Mouse (Mus musculus): ENCODE data around the gene Arl13a.

DNA sequence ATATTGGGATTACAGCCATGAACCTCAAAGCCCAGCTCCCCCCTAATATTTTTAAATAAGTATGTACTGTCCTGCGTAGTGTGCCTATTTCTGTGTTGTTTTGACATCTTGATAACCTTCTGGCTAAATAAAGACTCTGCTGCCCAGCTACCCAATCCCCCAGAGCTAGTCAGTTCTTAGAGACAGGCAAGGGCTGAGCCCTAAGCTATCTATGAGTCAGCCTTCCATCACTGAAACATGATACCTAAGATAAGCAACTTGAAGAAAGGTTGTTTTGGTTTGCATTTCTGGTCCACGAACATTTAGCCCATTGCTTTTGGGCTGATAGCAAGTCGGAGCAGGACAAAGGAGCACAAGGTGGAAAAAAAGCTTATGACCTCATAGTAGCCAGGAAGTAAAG lies 33.3 kb downstream of the Arl13a start:
- TF ChIP-seq CTCF (IDR thresholded peaks at IDR 0.05; ENCODE audit: control insufficient read depth, insufficient read depth, insufficient read length) (no peak), USF1 (IDR thresholded peaks at IDR 0.05; ENCODE audit: low read depth) (no peak)

Measured in C2C12 (cell line).